Mouse (Mus musculus) layer of hippocampus, adult 11-12 months (tissue): ENCODE measurements around the gene Sik3.

Experiments
- DNase-seq: peaks from one replicate; pipeline ENCODE4 v3.0.0; 2022; ENCODE audit warnings: low spot score

Gene Sik3

GRCm38 (mm10) chr9:46015831-46016230 is 3.2 kb downstream of the Sik3 start:
- peak; percentile 44 for DNase-seq

DNA sequence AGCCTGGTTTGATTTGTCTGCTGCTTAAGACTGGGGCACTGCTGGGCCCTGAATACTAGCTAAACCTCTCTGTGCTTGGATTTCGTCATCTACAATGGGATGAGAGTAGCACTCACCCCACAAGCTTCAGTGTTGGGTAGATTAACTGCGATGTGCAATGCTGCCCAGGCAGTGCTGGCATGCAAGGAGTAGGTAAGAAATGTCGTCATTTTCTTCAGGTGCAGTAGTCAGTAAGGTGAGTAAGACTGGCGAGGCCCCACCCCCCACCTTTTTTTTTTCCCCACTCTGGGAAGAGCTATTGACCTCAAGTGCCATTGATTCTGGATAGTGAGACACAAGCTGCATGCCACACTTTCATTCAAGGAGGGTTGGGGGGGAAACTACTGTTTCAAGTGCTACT is 3.8 kb downstream of the Sik3 start:
- DNase-seq, result no peak

DNA sequence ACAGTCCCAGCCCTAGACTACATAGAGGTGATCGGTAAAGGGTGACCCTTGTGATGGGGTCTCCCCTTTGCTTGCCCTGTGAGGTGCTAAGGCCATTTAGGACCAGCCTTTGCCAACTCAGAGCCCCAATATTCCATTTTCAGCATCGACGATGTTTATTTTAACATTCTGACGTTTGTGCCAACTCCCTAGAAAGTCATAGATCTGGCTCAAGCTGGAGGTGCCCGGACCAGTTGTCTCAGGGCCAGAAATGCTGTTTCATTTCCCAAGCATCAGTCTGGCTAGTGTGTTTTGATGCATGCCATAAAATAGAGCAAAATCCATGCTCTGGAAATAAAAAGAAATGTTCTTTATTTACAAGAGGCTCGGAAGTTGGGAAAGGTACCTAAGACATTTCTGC is 5.7 kb downstream of the Sik3 start:
- DNase-seq, result no peak

GRCm38 (mm10) chr9:46019975-46020374 is 7.4 kb downstream of the Sik3 start:
- no peak for DNase-seq

DNA sequence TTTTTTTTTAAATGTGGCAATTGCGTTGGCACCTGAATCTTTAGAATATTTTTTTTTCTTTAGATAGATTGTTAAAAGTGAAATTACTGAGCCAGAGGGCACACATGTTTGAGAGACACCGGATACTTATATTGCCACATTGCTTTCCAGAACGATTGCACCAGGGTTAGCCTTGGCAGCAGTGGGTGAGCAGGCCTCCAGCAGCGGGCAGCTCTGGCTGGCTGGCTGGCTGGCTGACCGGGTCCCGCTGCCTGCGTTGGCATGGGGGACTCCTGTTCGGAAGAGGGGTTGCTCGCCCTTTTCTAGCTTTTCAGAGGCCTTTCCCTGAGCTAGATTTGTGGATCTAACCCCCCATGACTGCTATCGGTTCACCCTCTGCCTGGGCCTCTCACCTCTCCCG is 11.0 kb downstream of the Sik3 start:
- no peak for DNase-seq

DNA sequence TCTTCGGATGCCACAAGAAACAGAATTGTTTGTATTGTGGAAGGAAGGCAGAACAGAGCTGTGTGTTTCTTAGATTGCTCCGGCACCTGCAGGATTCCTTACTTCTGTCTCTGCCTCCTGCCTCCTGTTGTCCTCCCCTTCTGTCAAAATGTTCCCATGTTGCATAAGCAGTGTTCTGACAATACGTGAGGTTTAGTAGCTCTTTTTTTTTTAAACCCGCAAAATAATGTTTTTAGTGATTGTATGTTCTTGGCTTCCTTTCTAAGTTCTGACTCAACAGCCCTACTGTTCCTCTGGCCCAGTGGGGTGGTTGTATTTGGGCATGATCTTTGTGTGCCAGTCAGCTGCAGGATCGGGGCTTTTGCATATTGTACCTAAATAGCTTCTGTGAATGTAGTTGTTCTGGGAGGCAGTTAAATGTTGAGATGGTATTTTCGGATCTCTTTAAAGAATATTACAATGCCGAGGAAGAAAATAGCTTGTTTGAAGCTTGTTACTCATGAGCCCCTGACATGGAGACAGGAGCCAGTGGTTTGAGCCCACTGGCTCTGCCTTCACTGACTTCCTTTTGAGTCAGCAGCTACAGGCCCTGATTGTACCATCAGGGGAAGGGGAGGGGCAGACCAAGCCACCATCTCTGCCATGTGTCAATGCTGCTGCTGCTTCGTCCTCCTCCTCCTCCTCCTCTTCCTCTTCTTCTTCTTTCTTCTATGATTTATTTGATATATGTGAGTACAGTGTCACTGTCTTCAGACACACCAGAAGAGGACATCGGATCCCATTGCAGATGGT is 13.6 kb downstream of the Sik3 start:
- peak; percentile 55 for DNase-seq

- peak; percentile 35 for DNase-seq
These were observed 15.4 kb downstream of the Sik3 start for GRCm38 (mm10) chr9:46027994-46028393.

- no peak for DNase-seq
These were observed 16.9 kb downstream of the Sik3 start for GRCm38 (mm10) chr9:46029534-46029933.

- no peak for DNase-seq
These were observed 17.6 kb downstream of the Sik3 start for GRCm38 (mm10) chr9:46030184-46030583.

DNA sequence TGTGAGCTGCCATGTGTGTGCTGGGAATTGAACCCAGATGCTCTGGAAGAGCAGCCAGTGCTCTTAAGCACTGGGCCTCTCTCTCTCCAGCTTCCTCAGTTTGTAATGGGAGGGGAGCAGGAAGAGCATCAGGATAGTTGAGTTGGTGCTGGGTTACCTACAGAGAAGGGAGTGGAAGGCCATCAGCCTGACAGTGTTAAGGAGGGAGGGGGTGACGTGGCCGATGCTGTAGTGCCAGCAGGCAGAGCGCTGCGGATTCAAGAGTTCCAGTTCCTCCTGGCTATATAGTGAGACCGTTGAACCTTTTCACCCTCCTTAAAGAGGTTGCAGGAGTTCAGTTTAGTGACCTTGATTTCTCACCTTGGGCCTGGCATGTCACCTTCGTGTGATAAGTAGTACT is 18.3 kb downstream of the Sik3 start:
- DNase-seq, result no peak

DNA sequence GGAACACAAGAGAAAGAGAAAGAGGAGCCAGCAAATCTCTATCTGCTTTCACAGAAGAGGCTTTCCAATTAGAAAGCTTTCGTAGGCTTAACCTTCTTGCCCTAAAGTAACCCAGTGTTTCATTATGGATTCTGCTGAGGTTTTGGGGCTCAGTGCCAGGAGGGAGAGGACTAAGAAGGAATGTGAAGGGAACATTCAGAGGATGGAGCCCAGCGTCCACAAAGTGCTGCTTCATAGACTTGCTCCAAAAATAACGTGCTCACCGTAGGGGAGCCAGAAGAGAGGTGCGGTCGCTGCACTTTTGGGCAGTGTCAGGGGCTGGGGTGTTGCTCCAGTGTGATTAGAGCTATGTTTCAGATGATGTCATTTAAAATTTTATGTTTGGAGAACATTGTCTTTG is 19.6 kb downstream of the Sik3 start:
- DNase-seq, result peak; percentile 48

GRCm38 (mm10) chr9:46033058-46033457 is 20.4 kb downstream of the Sik3 start:
- DNase-seq, result no peak

DNA sequence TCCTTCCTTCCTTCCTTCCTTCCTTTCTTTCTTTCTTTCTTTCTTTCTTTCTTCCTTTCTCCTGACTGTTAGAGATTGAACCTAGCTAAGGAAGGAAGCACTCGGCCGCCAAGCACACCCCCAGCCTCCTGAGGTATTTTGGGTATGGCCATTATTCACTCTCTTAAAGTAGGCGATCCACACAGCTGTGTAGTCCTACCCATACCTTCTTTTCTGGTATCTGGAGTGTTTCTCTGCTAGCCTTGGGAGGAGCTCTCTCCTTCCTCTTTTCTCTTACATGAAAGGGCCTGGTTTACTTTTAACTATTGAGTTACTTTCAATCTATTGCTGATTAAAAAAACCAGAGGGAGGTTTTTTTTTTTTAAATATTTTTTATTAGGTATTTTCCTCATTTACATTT is 21.2 kb downstream of the Sik3 start:
- DNase-seq, result no peak

- DNase-seq, result no peak
These were observed 22.8 kb downstream of the Sik3 start for GRCm38 (mm10) chr9:46035290-46035871.

DNA sequence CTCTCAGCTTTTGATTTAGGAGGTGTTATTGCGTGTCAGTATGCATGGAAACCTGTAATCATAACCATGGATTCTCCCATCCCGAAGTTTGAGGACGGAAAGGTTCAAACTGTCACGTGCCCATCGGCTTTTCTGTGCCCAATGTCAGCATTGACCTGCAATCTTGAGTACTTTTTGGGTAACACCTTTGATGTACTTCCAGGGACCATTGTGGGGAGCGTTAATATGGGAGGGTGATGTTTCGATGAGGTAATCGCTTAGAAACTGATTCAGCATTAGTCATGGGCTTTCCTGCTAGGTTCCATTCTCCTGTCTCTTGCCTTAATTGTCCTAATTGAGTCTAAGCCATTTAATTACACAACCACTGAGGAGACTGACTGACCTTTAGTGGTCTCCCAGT is 24.3 kb downstream of the Sik3 start:
- no peak for DNase-seq

- no peak for DNase-seq
These were observed 26.2 kb downstream of the Sik3 start for GRCm38 (mm10) chr9:46038786-46039185.

GRCm38 (mm10) chr9:46041186-46041585 is 28.6 kb downstream of the Sik3 start:
- DNase-seq, result no peak

DNA sequence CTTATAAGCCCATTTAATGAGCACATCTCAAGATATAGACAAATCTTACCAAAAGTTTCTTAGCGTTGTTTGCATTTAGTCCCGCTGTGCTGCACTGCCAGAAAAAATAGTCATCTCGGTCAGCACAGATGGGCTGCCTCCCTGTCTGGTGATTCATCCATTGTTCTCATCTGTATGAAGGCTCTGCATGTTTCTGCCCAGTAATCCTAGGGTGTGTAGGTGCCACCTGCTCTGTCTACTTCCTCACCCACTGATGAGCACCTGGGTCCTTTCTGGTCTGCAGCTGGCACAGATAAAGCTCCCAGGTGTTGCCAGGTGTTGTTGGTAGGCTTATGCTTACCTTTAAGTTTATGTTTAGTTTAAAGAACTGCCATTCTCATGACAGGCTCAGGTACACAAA is 29.8 kb downstream of the Sik3 start:
- DNase-seq, result no peak

GRCm38 (mm10) chr9:46043626-46044025 is 31.0 kb downstream of the Sik3 start:
- DNase-seq, result no peak

DNA sequence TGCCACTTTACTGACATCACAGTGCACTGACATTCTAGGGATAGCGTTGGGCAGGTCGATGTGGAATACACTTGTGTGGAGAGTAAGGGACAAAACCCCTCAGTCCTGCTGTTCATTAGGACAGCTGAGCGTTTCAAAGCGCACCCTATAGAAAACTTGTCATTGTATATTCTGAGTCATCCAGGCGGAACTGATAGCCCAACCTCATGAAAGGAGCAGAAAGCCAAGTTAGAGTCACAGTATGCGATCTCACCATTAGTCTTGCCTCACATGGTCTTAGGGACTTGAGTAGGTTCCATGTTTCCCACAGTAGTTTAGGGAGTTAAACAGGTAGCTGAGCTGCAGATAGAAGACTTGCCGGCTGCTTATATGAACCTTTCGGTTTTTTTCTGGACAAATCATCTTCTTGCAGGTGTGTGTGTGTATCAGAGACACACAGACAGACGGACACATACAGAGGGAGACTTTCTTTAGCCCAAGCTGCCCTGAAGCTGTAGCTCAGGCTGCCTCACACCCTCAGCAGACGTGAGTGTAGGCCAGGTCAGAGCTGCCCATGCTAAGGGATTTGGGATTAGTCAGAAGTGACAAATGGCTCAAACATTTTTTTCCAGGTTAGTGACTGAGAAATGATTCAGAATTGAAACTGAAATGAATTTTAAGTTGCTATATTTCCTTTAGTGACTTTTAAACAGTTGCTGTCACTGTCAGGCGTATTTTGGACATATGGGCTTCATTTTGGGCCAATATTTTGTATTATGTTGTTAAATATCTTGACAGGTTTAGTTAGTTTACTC is 34.3 kb downstream of the Sik3 start:
- no peak for DNase-seq

DNA sequence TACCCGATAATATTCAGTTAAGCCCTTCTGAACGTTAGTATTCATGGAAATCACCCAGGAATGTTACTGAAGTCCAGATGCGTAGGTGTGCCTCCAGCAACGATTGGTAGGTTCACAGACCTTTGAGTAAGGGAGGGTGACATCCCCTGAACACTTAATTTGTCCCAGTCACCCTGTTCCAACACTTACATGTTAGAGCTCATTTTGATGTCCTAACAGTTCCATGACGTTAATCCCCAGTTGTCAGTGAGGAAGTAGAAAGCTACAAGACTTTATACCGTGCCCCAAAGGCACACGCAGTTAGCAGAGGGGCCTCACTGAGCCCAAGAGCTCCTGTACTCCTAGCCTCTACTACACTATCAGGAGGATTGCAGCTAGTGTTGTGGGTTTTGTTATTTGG is 36.9 kb downstream of the Sik3 start:
- DNase-seq, result no peak

- no peak for DNase-seq
These were observed 37.6 kb downstream of the Sik3 start for GRCm38 (mm10) chr9:46050203-46050602.

DNA sequence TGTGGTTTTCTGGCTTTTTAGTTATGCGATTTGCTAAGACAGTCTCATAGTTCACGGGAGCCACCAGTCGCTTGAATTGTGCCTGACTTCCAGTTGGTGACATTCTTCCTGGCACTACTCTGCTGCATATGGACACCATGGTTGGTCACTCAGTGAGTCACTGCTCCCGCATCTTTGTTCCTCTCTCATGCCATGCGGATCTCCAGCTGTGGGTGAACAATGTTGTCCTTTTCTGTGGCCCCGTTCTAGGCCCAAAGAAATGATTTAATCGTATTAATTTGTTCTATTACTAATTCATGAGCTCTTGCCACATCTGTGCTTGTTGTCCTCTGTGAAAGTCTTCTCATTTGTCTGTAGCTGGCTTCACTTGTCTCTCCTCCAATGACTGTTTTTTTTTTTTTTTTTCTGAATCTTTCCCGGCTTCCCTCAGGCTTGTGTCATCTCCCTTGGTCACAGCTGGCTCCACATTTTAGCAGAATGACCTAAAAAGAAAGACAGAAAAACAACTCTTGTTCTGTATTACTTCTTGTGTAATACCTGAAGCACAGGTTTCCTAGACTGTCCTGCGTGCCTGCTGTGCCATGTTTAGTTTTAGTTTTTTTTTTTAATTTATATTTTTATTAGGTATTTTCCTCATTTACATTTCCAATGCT is 40.5 kb downstream of the Sik3 start:
- peak; percentile 67 for DNase-seq
